Mouse (Mus musculus): ENCODE data around the gene C130026I21Rik. TPM values are rescaled to one million over a fixed set of nuclear protein-coding genes. Genes with fewer than 3 reads are reported as not detected.
A peak's percentile ranks its signal among the peaks of the same experiment; 100 is the strongest.
"Not testable (repeated sequence)": the region's sequence is repeated elsewhere in the genome, so short reads cannot be mapped to it uniquely, and the experiment has no call there.

C130026I21Rik gene
- total RNA-seq, 4 experiments from 2014 or later, result 0.91 to 2.0 (median 1.5) TPM; not detected in 1

DNA sequence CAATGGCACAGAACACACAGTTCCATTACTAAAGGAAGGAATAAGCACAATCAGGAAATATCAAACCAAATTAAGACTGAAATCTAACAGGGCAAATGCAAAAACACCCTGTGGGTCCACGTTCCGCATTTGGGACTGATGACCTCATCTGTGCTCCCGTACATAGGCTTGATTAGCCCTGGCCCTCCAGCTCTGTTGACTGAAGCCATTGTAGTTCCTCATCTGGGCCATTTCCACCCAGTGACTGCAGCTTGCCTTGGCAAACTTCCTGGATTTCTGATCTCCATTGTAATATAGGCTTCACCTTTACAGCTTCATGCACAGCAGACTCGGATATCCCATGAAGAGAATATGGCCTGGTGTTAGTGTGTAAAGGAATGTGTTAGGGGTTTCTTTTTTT is 148.5 kb downstream of the C130026I21Rik start:
- DNase-seq (ENCODE audit: low spot score in 2 of 2), result not testable (repeated sequence)

- DNase-seq (ENCODE audit: low spot score in 2 of 2), result not testable (repeated sequence)
Measured at GRCm38 (mm10) chr1:85118341-85118740, 152.0 kb downstream of the C130026I21Rik start.

DNA sequence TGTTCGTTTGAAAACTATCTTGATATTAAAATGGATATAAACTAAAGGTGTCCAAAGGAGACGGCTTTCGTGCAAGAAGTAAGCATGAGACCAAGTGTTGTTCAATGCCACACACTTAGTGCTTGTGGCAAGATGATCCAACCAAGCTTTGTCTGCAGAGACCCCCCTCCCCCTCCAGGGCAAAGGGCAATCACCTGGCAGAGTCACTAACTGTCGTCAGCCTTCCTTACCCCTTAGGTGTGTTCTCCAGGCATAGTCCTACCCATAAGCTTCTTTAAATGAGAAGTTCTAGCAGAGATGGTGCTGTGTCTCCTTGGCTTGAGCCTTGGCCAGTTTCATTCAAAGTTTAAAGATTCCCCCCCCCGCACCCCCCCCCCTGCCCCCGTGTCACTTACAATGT is 152.8 kb downstream of the C130026I21Rik start:
- DNase-seq (ENCODE audit: low spot score in 2 of 2), result not testable (repeated sequence)

DNA sequence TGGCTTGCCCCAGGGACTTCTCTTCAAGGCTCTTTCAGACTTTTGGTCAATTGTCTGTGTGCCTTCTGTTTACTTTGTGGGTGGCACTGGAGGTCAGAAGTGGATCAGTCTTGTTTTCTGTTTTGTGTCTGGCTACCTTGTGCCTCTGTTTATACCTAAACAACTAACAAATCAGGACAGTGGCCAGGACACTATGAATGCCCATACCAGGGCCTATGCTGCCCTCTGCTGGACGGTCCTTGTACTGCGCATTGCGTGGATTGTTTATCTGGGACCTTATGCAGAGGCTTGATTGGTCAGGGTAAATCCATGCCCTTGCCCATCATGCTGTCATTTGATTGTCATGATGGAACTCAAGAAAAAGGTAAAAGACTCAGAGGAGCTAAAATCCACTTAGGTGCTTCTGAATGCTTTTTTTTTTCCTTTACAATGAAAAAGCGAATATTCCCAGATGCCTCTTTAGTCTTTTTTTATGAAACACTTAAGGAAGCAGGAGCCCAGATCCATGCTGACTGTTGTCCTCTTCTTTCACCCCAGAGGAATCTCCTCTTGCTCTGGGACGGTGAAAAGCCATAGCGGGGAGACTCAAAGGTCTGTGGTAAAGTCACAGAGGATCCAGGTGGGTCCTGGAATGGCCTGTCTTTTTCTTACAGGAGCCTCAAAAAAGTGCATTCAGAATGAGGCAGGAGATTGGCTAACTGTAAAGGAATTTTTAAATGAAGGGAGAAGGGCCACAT is 155.5 kb downstream of the C130026I21Rik start:
- peak in 1 of 2 experiments; percentile 65 for DNase-seq (ENCODE audit: low spot score in 2 of 2)

GRCm38 (mm10) chr1:85114078-85114477 is 156.3 kb downstream of the C130026I21Rik start:
- DNase-seq (ENCODE audit: low spot score in 2 of 2), result not testable (repeated sequence)

DNA sequence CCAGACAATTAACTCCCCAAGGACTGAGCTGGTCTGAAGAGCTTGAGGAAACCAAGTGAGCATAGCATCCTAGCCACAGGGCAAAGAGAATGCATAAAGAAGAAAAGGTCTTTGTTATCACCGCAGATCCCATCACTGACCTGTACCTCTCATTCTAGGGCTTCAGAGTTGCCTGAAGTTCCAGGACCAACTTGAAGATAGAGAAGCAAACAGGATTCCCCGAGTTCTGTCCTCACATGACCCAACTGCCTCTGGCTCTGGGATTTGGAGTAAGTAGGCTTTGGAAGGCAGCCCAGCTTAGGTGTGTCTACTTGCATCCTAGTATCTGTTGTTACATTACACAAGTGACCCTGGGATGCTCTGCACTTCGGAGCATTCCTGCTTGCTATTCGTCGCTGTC is 157.5 kb downstream of the C130026I21Rik start:
- DNase-seq (ENCODE audit: low spot score in 2 of 2), result not testable (repeated sequence)

GRCm38 (mm10) chr1:85112266-85112665 is 158.1 kb downstream of the C130026I21Rik start:
- DNase-seq (ENCODE audit: low spot score in 2 of 2), result not testable (repeated sequence)

GRCm38 (mm10) chr1:85111572-85111971 is 158.8 kb downstream of the C130026I21Rik start:
- not testable (repeated sequence) for DNase-seq (ENCODE audit: low spot score in 2 of 2)

DNA sequence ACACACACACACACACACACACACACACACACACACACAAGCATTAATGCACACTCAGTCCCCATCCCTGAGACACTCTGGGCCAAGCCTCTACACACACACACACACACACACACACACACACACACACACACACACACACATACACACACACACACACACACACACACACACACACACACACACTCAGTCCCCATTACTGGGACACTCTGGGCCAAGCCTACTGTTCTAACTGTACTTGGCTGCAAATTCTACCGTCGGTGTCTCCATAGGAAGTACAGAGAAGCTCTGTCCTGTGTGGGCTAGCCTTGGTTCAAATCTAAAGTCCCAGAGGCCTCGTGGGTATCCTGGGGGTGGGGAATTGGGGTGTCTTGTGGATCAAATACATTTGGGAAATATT is 159.5 kb downstream of the C130026I21Rik start:
- not testable (repeated sequence) for DNase-seq (ENCODE audit: low spot score in 2 of 2)

- not testable (repeated sequence) for DNase-seq (ENCODE audit: low spot score in 2 of 2)
Measured at GRCm38 (mm10) chr1:85109753-85110152, 160.6 kb downstream of the C130026I21Rik start, which contains the start of gene A530032D15Rik. Gene A530032D15Rik (minus strand): TSS chr1:85109853.

DNA sequence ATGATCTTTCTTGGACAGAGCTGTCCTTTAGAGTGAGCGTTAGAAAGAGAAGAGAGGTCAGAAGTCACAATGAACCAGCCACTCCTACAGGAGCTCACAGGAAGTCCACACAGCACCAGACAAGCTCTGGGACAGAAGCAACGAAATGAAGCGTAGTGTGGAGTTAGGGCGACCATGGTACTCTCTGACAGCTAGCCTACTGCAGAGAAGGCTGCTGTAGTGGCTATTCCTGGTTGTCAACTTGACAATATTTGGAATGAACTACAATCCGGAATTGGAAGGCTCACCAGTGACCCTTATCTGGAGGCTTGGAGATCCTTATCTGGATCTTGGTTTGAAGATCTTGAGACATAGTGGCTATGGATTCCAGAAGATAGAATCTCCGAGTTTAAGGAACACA is 164.4 kb downstream of the C130026I21Rik start:
- DNase-seq (ENCODE audit: low spot score in 2 of 2), result not testable (repeated sequence)

- DNase-seq (ENCODE audit: low spot score in 2 of 2), result not testable (repeated sequence)
Measured at GRCm38 (mm10) chr1:85105336-85105735, 165.0 kb downstream of the C130026I21Rik start.

DNA sequence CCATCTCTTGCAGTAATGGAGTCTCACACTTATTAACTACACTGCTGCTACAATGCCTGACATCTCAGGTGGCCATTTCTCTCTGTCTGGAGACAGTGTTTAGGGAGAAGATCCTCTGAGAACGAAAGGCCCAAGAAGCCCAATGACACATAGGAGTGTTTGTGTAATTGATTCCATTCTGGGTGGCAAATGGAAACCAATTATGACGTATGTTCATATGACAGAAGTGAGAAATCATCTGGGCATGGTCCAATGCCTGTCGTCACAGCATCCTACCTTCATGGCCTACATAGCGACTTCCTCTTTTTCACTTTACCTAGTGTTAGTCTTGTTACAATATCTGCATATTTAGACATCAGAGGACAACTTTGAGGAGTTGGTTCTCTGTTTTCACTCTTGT is 168.6 kb downstream of the C130026I21Rik start:
- DNase-seq (ENCODE audit: low spot score in 2 of 2), result not testable (repeated sequence)

- DNase-seq (ENCODE audit: low spot score in 2 of 2), result not testable (repeated sequence)
Measured at GRCm38 (mm10) chr1:85099864-85100263, 170.5 kb downstream of the C130026I21Rik start, which contains the start of gene Gm10553. Gene Gm10553 (plus strand): TSS chr1:85100164.

DNA sequence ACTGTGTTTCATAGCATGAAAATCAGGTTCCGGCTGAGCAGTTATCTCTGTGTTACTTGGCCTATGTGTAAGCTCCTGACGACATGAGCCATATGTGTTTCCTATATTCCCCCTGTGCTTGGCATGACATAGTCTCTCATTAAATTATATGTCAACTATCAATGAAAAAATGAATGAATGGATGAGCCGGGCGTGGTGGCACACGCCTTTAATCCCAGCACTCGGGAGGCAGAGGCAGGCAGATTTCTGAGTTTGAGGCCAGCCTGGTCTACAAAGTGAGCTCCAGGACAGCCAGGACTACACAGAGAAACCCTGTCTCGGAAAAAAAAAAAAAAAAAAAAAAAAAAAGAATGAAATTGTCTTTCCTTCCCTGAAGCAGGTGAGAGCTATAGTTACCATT is 171.3 kb downstream of the C130026I21Rik start:
- DNase-seq (ENCODE audit: low spot score in 2 of 2), result not testable (repeated sequence)

- DNase-seq (ENCODE audit: low spot score in 2 of 2), result not testable (repeated sequence)
Measured at GRCm38 (mm10) chr1:85093011-85093572, 177.3 kb downstream of the C130026I21Rik start.

DNA sequence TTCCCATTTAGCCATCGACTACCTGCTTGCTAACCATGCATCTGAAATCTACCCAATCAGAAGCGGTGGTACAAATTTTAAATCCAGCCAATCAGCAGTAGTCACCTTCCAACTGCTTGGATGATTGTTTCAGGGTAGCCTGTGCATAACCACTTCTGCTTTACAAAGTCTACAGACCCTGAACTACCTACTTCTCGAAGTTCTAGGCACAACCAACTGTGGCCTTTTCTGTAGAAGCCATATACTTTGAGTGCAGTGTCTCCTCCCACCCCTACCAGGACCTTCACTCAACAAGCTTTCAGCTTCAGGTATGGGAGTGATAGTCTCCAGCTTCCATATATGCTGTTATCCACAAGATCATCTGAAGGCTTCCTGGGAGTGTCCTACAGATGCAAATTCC is 178.2 kb downstream of the C130026I21Rik start:
- not testable (repeated sequence) for DNase-seq (ENCODE audit: low spot score in 2 of 2)

GRCm38 (mm10) chr1:85086211-85086610 is 184.2 kb downstream of the C130026I21Rik start:
- DNase-seq (ENCODE audit: low spot score in 2 of 2), result not testable (repeated sequence)

DNA sequence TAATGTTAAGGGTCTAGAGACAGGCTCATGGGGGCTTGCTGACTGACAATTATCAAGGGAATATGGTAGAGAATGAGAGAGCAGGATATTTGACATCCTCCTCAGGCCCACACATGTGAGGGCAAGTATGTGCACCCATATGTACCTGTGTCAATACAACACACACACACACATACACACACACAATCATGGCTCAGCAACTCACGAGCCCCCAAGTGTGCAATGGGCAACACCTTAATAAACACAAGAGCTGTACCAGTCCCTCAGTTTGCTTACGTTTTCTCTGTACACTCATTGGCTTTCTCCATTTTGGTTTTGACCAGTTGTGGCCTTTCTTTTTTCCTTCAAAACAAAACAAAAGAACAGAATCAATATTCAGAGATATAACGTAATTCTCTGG is 185.6 kb downstream of the C130026I21Rik start:
- DNase-seq (ENCODE audit: low spot score in 2 of 2), result not testable (repeated sequence)

DNA sequence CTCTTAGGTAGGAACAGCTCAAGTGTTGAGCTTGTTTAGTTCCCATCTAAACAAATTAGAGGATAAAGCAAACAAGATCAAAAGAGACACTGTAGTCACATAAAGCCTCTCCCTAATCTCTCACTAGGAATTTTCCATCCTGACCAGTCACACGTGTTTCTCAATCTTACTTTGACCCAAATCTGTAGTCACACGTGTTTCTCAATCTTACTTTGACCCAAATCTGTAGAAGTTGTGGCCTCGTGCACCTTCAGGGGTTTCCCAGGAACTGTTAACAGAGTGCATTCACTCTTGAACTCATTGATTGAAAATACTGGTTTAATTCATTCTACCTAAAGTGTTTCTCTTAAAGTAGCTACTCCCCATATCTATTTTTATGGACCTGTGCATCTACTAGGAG is 197.3 kb downstream of the C130026I21Rik start:
- not testable (repeated sequence) for DNase-seq (ENCODE audit: low spot score in 2 of 2)

GRCm38 (mm10) chr1:85071690-85072089 is 198.7 kb downstream of the C130026I21Rik start:
- not testable (repeated sequence) for DNase-seq (ENCODE audit: low spot score in 2 of 2)

DNA sequence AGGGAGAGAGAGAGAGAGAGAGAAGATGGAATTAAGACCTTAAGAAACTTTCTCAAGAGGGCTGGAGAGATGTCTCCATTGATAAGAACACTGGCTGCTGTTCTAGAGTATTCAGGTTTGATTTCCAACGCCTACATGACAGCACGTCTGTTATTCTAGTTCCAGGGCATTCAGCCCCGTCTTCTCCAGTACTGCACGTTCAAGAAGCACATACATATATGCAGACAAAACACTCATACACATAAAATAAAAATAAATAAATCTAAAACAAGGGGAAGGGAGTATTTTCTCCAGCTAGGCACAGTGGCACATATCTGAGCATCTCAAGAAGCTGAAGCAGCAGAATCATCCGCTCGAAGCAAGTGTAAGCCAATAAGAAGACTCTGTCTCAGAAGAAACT is 234.6 kb downstream of the C130026I21Rik start:
- DNase-seq (ENCODE audit: low spot score in 2 of 2), result not testable (repeated sequence)
